In the genomic region with DNA sequence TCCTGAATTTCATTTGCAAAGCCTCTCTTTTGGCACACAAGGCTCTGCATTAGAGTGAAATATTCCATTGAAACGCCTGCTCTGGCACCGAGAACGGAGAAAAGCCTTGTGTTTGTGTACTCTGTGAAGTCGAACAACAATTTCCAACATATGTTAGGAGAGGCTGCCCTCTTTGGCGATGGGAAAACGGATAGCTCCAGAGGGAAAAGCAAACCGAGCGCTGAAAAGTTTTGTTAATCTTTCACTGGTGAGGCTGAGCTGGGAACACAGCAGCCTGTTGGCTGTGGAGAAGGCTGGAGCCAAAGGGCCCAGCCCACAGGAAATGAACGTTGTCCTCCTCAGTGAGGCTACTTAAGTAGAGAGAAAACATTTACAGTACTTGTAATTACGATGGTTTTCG, we compare ENCODE assay signal across 8 mouse cellular contexts.
DNase-seq lines count a peak whose midpoint lies in the region; ATAC-seq and TF ChIP-seq lines count a peak whose summit lies in the region.

No protein-coding gene starts in this region.

- no peaks in the 10 kb centered on the region for H3K36me3 ChIP-seq in hindbrain, embryonic 14.5 days (replicated peaks; ENCODE audit: control insufficient read depth, insufficient read depth)
- H3K36me3 ChIP-seq in hindbrain, embryonic 12.5 days, result no peaks in the 10 kb centered on the region
- H3K36me3 ChIP-seq in kidney, postnatal 0 days (ENCODE audit: insufficient read depth, low read length), result no peaks in the 10 kb centered on the region
- H3K36me3 ChIP-seq in neural tube, embryonic 13.5 days, result no peaks in the 10 kb centered on the region

- TF ChIP-seq CTCF in gastrocnemius, adult 2 months (IDR thresholded peaks at IDR 0.05), result no peak
- TF ChIP-seq CTCF in kidney, postnatal 0 days (IDR thresholded peaks at IDR 0.05; ENCODE audit: low read depth), result peak; percentile 33; the same call in 1 of the 2 replicates

- H3K4me3 ChIP-seq in hindbrain, embryonic 14.5 days (replicated peaks; ENCODE audit: low read length), result no peak overlapping the region
- no peak overlapping the region for H3K4me3 ChIP-seq in hindbrain, embryonic 12.5 days
- H3K4me3 ChIP-seq in gastrocnemius, adult 2 months, result peak overlapping the region; percentile 44
- no peak overlapping the region for H3K4me3 ChIP-seq in kidney, postnatal 0 days (replicated peaks; ENCODE audit: low read depth, low read length)
- no peak overlapping the region for H3K4me3 ChIP-seq in neural tube, embryonic 13.5 days

- intact Hi-C loops in gastrocnemius, adult 2 months (cut with DNase I), result no loop called here

- no peak overlapping the region for H3K4me2 ChIP-seq in hindbrain, embryonic 14.5 days (replicated peaks)
- H3K4me2 ChIP-seq in hindbrain, embryonic 12.5 days (replicated peaks), result no peak overlapping the region
- peak overlapping the region; percentile 37 for H3K4me2 ChIP-seq in kidney, postnatal 0 days (ENCODE audit: low read length)
- H3K4me2 ChIP-seq in neural tube, embryonic 13.5 days, result peak overlapping the region; percentile 18; the same call in 1 of the 2 replicates

- H3K4me1 ChIP-seq in hindbrain, embryonic 14.5 days (replicated peaks; ENCODE audit: control insufficient read depth, insufficient read depth, low read length), result no peaks in the 10 kb centered on the region
- 0 out of 2 replicates have a peak, but pooled peaks cover 2% of the 10 kb centered on the region for H3K4me1 ChIP-seq in hindbrain, embryonic 12.5 days
- H3K4me1 ChIP-seq in kidney, postnatal 0 days (replicated peaks; ENCODE audit: insufficient read depth, low read length), result no peaks in the 10 kb centered on the region
- peaks cover 22% of the 10 kb centered on the region for H3K4me1 ChIP-seq in neural tube, embryonic 13.5 days (replicated peaks)

- DNase-seq in hindbrain, embryonic 14.5 days (ENCODE audit: low spot score), result peak; percentile 25
- DNase-seq in gastrocnemius, adult 2 months, result peak; percentile 31
- DNase-seq in kidney, postnatal 0 days (ENCODE audit: low spot score), result peak; percentile 76
- DNase-seq in left cerebral cortex, adult 8-10 months (ENCODE audit: low spot score in 2 of 2), result no peak
- no peak for DNase-seq in thymus, postnatal 14 days
- no peak for DNase-seq in natural killer cell, adult 2 months (ENCODE audit: low spot score in 2 of 2)

- no peak overlapping the region for H3K27ac ChIP-seq in hindbrain, embryonic 14.5 days
- H3K27ac ChIP-seq in hindbrain, embryonic 12.5 days, result no peak overlapping the region
- no peak overlapping the region for H3K27ac ChIP-seq in gastrocnemius, adult 2 months
- H3K27ac ChIP-seq in kidney, postnatal 0 days, result no peak overlapping the region
- 0 out of 2 replicates have a peak overlapping the region, but pooled peaks have one; percentile 38 for H3K27ac ChIP-seq in neural tube, embryonic 13.5 days (replicated peaks)

- H3K9ac ChIP-seq in hindbrain, embryonic 14.5 days, result no peak overlapping the region
- no peak overlapping the region for H3K9ac ChIP-seq in hindbrain, embryonic 12.5 days
- no peak overlapping the region for H3K9ac ChIP-seq in kidney, postnatal 0 days (ENCODE audit: low read depth, low read length)
- no peak overlapping the region for H3K9ac ChIP-seq in neural tube, embryonic 13.5 days

- WGBS in hindbrain, embryonic 14.5 days, result 50% methylated on average over 11 of the region's 11 CpGs
- WGBS in hindbrain, embryonic 12.5 days, result 46% methylated on average over 11 of the region's 11 CpGs
- 11% methylated on average over 11 of the region's 11 CpGs for WGBS in kidney, postnatal 0 days
- WGBS in neural tube, embryonic 13.5 days, result 37% methylated on average over 11 of the region's 11 CpGs

- no peak for ATAC-seq in hindbrain, embryonic 14.5 days (ENCODE audit: low FRiP score)
- ATAC-seq in hindbrain, embryonic 12.5 days (ENCODE audit: low FRiP score), result no peak
- peak; percentile 54; the same call in 1 of the 2 replicates for ATAC-seq in kidney, postnatal 0 days (replicated peaks; ENCODE audit: low FRiP score, low read depth)
- ATAC-seq in neural tube, embryonic 13.5 days (ENCODE audit: low read depth), result no peak

- no peaks in the 10 kb centered on the region for H3K27me3 ChIP-seq in hindbrain, embryonic 14.5 days (ENCODE audit: control insufficient read depth, insufficient read depth, low read length)
- H3K27me3 ChIP-seq in hindbrain, embryonic 12.5 days, result no peaks in the 10 kb centered on the region
- H3K27me3 ChIP-seq in kidney, postnatal 0 days (ENCODE audit: insufficient read depth, low read length), result no peaks in the 10 kb centered on the region
- no peaks in the 10 kb centered on the region for H3K27me3 ChIP-seq in neural tube, embryonic 13.5 days

- H3K9me3 ChIP-seq in hindbrain, embryonic 14.5 days (ENCODE audit: control insufficient read depth, low read length), result no peaks in the 10 kb centered on the region
- H3K9me3 ChIP-seq in hindbrain, embryonic 12.5 days (replicated peaks), result no peaks in the 10 kb centered on the region
- H3K9me3 ChIP-seq in kidney, postnatal 0 days (replicated peaks; ENCODE audit: low read length), result no peaks in the 10 kb centered on the region
- no peaks in the 10 kb centered on the region for H3K9me3 ChIP-seq in neural tube, embryonic 13.5 days

Comparison
In these comparisons a context has a peak if more than half of its experiments do, and no peak if none do; other contexts are left out.
1. DNase-seq: peak in hindbrain, embryonic 14.5 days (single experiment), gastrocnemius, adult 2 months (single experiment) and kidney, postnatal 0 days (single experiment); none in left cerebral cortex, adult 8-10 months (0 of 2), thymus, postnatal 14 days (single experiment) and natural killer cell, adult 2 months (0 of 2).
2. H3K4me2 ChIP-seq: peak in kidney, postnatal 0 days (single experiment) and neural tube, embryonic 13.5 days (single experiment); none in hindbrain, embryonic 14.5 days (single experiment) and hindbrain, embryonic 12.5 days (single experiment).